Mouse (Mus musculus) common myeloid progenitor, adult 5-6 weeks (primary cell): Measurements from ENCODE around the gene 1700113H08Rik. TPM values are rescaled to one million over a fixed set of nuclear protein-coding genes. Genes with fewer than 3 reads are reported as not detected.

Source experiments
- ATAC-seq: replicated peaks from 2 replicates; pipeline ENCODE4 v1.8.0; 2016; ENCODE audit warnings: low read depth, mild to moderate bottlenecking, moderate TSS enrichment, inconsistent platforms; ENCODE audit not compliant: poor library complexity, severe bottlenecking
- total RNA-seq: library from RNA; stranded (forward); fragments of 200-1000, 187-1606 nt; gene quantifications from 2 replicates; pipeline ENCODE4 v1.2.3, GENCODE M21; 2017

The 1700113H08Rik gene
- total RNA-seq = not detected in 2 replicates

- ATAC-seq = no peak
Observed at GRCm38 (mm10) chr10:87057500-87058250, at the start of gene 1700113H08Rik. 1700113H08Rik (plus strand) TSS chr10:87058045.

- ATAC-seq = no peak
Observed at GRCm38 (mm10) chr10:87008215-87008499, 49.7 kb upstream of the 1700113H08Rik start.

GRCm38 (mm10) chr10:87012087-87012486 is 45.8 kb upstream of the 1700113H08Rik start:
- ATAC-seq = no peak

- no peak for ATAC-seq
Observed at GRCm38 (mm10) chr10:87014391-87014965, 43.4 kb upstream of the 1700113H08Rik start.

- ATAC-seq = no peak
Observed at GRCm38 (mm10) chr10:87015403-87015802, 42.4 kb upstream of the 1700113H08Rik start.

GRCm38 (mm10) chr10:87016151-87016692 is 41.6 kb upstream of the 1700113H08Rik start:
- no peak; the same call in 1 of the 2 replicates for ATAC-seq

- ATAC-seq = no peak
Observed at GRCm38 (mm10) chr10:87018876-87019275, 39.0 kb upstream of the 1700113H08Rik start.

- ATAC-seq = peak; percentile 60; the same call in 1 of the 2 replicates
Observed at GRCm38 (mm10) chr10:87020711-87021110, 37.1 kb upstream of the 1700113H08Rik start.

- ATAC-seq = peak; percentile 100
Observed at GRCm38 (mm10) chr10:87024884-87025283, 33.0 kb upstream of the 1700113H08Rik start.

GRCm38 (mm10) chr10:87032768-87033167 is 25.1 kb upstream of the 1700113H08Rik start:
- no peak for ATAC-seq

GRCm38 (mm10) chr10:87035866-87036265 is 22.0 kb upstream of the 1700113H08Rik start:
- ATAC-seq = no peak

- ATAC-seq = no peak
Observed at GRCm38 (mm10) chr10:87036271-87036703, 21.6 kb upstream of the 1700113H08Rik start.

- no peak for ATAC-seq
Observed at GRCm38 (mm10) chr10:87037062-87037461, 20.8 kb upstream of the 1700113H08Rik start.

GRCm38 (mm10) chr10:87039340-87039739 is 18.5 kb upstream of the 1700113H08Rik start:
- no peak for ATAC-seq

- no peak for ATAC-seq
Observed at GRCm38 (mm10) chr10:87039800-87040199, 18.0 kb upstream of the 1700113H08Rik start.

GRCm38 (mm10) chr10:87041265-87041664 is 16.6 kb upstream of the 1700113H08Rik start:
- no peak for ATAC-seq

- no peak for ATAC-seq
Observed at GRCm38 (mm10) chr10:87045273-87045672, 12.6 kb upstream of the 1700113H08Rik start.

GRCm38 (mm10) chr10:87046469-87046868 is 11.4 kb upstream of the 1700113H08Rik start:
- ATAC-seq = no peak

GRCm38 (mm10) chr10:87046931-87047468 is 10.8 kb upstream of the 1700113H08Rik start:
- ATAC-seq = peak; percentile 52; the same call in 1 of the 2 replicates

GRCm38 (mm10) chr10:87049179-87049578 is 8.7 kb upstream of the 1700113H08Rik start:
- ATAC-seq = no peak

GRCm38 (mm10) chr10:87051714-87052113 is 6.1 kb upstream of the 1700113H08Rik start:
- no peak for ATAC-seq
